Mouse (Mus musculus): ENCODE results near the gene Eml3.
"Not testable (repeated sequence)": the region's sequence is repeated elsewhere in the genome, so short reads cannot be mapped to it uniquely, and the experiment has no call there.

The Eml3 gene

DNA sequence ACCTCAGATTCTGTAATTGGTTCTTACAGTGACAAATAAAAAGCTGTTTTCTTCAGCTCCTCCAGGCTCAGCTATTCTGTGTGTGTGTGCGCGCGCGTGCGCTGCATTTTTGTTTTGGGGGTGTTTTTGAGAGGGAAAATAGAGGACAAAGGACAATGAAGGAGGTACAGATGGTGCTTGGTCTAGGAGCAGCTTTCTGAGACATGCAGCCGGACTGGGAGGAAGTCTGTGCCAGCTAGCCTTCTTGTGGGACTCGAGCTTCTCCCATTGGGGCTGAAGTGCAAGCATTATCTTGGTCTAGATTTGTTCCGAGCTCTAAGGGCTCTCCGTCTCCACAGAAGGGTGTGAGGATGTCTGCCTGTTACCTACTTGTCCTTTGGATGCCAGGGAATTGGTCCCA lies 22.9 kb downstream of the Eml3 start:
- no peak for DNase-seq (ENCODE audit: low spot score)

DNA sequence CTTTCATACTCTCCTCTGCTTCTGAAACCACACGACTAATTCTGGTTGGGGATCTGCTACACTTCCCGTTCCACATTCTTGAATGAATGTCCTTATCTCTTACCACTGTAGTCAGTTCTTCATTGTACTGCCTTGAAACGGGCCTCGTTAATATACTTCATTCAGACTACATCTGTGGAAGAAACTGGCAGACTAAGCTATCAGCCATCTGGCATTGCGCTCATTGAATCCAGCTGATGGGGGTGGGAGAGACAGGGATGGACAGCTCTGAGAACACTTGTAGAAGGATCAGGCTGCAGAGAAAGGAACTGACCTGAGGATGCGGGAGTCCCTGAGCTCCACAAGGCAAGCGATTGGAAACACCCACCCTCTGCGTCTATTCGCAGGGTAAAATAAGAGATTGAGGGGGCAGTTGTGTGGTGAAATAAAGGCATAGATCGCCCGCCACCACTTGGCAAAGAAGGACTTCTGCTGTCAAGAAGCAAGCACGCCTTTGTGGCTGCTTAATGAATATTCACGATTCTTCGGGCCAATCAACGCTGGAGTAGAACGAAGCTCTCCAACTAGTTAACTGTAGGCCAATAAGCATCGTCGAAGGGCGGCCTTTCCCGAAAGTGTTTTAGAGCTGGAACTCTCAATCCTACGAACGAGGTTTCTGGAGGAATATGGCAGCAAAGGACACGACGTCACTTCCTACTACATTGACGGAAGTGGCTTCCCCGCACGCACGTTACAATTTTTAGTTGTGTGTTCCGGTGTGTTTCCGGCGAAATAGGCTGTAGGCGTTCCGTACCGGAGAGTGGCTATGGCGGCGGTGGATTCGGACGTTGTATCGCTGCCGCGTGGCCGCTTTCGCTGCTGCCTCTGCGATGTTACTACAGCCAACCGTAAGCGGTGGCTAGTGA lies 24.0 kb downstream of the Eml3 start, which contains the start of gene Tut1:
Gene Tut1 (plus strand): TSS at position 713 of the 905 bp plus-strand sequence.
- DNase-seq (ENCODE audit: low spot score) = peak; percentile 78

DNA sequence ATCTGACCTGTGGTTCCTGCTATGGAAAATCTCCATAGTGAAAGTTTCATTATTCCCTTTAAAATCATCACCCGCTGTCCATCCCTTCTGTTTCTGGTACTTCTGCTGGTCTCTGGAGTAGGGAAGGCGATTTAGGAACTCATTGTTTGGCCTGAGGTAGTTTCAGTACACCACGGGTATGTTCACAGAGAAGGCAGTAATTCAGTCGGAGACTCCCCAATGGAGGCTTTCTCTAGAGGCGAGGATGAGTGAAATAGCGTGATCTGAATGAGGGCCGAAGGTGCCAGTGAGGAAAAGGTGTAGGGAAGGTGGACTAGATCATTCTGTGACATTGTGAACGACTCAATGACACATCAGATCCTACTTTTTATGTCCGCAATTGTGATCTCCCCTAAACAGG lies 24.8 kb downstream of the Eml3 start:
- DNase-seq (ENCODE audit: low spot score) = no peak

DNA sequence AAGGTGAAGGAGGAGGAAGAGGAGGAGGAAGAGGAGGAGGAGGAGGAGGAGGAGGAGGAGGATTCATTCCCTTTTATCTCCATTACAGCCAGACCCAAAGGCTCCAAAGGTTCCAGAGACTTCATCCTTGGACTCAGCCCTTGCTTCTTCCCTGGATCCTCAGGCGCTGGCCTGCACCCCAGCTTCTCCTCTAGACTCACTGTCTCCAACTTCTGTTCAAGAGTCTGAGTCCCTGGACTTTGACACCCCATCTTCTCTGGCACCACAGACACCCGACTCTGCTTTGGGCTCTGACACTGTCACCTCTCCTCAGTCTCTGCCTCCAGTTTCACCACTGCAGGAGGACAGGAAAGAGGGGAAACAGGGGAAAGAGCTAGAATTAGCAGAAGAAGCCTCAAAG lies 32.9 kb downstream of the Eml3 start:
- DNase-seq (ENCODE audit: low spot score) = no peak

DNA sequence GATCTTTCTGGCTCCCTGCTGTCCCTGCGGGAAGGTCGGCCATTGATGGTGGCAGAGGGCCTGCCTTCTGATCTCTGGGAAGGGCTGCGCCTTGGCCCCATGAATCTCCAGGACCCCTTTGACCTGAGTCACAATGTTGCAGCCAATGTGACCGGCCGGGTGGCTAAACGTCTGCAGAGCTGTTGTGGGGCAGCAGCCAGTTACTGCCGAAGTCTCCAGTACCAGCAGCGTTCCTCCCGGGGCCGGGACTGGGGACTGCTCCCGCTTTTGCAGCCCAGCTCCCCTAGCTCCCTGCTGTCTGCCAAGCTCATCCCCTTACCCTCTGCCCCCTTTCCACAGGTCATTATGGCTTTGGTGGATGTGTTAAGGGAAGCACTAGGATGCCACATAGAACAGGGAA lies 35.7 kb downstream of the Eml3 start:
- DNase-seq (ENCODE audit: low spot score) = no peak

DNA sequence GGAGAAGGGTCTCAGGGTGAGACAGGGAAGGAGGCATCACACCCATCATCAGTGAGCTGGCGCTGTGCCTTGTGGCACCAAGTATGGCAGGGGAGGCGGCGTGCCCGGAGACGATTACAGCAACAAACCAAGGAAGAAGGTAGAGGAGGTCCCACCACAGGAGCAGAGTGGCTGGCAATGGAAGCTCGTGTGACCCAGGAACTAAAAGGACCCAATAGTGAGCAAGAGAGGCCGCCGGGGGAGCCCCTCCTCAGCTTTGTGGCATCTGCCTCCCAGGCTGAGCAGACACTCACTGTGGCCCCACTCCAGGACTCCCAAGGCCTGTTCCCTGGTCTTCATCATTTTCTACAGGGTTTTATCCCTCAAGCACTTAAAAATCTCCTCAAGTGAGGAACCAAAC lies 36.4 kb downstream of the Eml3 start:
- DNase-seq (ENCODE audit: low spot score) = no peak

DNA sequence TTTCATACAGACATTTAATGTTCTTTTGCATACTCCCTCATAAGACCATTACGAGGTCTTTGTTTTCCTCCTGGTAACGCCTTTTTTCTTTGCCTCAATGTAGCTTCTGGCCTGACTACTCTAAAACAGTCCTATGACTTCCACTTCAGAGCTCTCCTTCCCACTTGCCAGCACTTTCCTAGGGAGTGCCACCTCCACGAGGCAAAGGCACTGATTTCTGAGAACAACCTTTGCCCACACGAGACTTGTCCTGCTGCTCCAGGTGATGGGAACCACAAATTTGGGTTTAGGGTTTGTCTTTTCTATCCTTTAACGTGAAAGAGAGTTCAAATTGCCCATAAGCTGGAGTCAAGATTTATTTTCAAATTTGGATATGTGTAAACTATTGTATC lies 36.8 kb downstream of the Eml3 start:
- no peak for DNase-seq (ENCODE audit: low spot score)

DNA sequence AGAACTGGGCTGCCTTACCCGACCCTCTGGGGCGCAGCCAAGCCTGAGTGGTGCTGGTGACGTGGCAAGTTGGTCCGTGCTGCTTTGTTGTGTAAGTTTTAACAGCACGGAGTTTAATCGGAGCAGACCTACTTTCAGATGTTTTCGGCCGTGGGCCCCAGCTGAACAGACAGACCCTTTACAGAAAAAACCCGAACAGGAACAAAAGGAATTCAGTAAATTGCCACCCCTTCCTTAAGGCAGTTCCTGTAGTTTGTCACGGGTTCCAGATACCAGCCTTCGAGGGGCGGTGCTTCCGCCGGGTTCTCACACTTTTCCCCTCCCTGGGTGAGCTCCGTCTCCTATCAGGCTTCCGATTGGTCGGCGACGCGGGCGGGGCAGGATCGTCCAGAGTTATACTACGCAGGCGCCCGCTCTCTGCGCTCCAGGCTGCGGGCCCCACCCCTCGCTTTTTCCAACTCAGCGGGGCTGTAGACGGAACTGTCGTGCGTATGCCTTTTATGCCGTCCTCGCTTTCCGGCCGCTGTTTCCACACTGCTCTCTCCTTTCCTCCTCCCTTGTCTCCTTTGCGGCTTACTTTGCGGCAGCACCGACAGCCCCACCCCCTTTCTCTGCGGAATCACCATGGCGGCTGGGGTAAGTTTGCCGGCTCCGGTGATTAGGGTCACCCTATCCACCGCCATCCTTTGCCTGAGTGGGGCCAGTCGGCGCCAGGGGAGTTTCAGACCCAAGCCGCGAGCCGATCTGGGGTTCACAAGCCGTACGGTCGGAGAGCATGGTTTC lies 37.4 kb downstream of the Eml3 start, which contains the start of gene Eef1g:
Gene Eef1g (plus strand): TSS at position 452 of the 783 bp plus-strand sequence.
- DNase-seq (ENCODE audit: low spot score) = peak; percentile 85

DNA sequence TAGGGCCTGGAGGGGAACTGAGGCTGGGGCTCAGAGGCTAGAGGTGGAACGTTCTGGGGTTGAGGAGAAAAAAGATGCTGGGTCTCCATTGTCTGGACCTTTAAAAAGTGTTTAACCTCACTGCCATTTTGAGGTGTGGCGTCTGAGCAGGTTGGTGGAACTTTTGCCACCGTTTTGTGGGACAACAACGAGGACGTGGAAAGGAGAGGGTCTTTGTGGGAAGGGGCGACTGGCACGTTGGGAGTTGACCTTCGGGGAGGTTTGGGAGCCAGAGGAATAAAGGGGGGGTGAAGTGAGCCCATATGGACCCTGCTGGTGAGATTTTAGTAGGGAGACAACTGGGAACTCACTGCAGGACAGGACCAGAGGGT lies 38.0 kb downstream of the Eml3 start:
- no peak for DNase-seq (ENCODE audit: low spot score)

DNA sequence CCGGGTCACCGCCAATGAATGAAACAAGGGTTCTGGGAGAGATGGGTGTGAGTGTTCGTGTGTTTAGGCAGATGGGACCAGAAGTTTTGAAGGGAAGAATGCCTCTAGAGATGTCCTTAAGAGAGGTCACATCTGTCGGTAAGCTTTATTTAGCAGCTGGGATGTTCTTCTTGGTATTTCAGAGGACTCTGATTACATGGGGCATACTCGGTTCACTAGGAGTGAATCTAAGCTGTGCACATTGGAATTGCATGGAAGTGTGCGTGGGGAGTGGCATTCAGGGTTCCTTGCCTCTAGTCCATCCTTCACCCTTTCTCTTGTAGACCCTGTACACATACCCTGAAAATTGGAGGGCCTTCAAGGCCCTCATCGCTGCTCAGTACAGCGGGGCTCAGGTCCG lies 38.5 kb downstream of the Eml3 start:
- no peak for DNase-seq (ENCODE audit: low spot score)

DNA sequence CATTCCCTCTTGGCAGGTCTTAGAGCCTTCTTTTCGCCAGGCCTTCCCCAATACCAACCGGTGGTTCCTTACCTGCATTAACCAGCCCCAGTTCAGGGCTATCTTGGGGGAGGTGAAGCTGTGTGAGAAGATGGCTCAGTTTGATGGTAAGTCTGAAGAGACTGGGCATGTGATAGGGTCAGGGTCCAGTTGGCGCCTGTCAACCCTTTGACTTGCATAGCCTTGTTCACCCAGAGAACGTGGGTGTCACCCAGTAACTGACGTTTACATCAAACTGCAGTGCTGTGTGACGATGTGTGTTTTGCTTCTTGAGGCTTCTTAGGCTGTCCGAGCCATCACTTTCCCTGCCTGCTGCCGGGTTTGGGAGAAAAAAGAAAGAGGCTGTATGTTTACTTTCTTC lies 43.1 kb downstream of the Eml3 start:
- not testable (repeated sequence) for DNase-seq (ENCODE audit: low spot score)

DNA sequence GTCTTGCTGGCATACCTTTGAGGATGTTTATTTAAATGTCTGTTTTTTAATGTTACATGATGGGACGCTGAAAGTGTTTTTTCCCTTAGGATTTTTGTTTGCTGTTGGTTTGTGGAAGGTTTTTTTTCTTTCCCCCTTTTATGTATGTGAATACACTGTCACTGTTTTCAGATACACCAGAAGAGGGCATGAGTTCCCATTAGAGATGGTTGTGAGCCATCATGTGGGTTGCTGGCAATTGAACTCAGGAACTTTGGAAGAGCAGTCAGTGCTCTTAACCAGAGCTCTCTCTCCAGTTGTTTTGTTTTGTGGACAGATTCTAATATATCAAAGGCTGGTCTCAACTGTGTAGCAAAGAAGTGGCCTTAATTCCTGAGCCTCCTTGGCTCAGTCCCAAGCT lies 45.3 kb downstream of the Eml3 start:
- no peak for DNase-seq (ENCODE audit: low spot score)

DNA sequence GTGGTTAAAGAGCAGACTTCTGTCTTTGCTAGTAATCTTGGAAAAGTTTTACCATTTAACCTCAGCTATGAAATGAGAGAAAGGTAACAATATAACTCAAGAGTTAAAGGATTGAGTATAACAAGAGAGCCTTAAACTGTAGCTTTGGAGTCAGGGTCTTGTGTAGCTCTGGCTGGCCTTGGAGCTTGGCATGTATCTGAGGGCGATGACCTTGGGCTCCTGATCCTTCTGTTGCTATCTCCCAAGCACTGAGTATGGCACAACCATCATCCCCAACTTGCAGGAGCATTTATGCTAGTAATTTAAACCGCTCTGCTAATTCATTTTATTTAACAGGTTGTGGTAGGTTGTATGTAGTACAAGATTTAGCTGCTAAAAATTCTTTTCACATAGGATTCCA lies 46.1 kb downstream of the Eml3 start:
- no peak for DNase-seq (ENCODE audit: low spot score)

DNA sequence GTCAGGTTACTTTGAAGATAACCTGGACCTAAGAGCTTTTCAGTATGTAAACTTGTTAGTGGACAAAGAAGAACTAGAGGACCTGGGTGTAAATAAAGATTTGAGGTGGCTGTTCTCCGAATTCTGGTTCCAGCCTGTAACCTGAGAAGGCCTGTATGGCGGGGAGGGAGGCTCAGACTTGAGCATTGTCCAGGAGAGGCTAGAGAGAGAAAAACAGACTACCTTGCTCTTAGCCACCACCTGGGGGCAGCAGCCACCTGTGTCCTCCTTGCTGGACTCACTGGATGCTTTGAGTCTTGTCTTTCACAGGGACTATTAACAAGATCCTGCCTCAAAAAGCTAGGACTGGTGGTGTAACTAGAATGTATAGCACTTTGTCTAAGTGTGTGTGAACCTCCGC lies 47.2 kb downstream of the Eml3 start:
- DNase-seq (ENCODE audit: low spot score) = no peak

DNA sequence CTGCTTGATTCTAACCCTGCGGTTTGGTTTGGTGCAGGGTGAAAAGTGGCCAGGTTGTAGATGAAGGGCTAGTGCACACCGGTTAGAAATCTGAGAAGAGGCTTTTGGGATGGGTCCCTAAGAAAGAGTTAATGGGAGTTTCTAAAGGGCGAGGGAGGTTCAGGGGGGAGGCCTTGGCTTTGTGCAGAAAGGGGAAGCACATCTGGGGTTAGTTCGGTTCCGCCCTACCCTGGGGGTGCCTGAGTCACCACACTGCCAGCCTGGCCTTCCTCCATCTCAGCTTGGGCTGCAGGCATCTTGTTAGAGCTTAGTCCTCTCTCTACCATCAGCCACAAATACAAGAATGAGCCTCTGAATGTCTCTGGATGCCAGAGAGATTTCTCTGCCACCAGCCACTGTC lies 51.4 kb downstream of the Eml3 start:
- DNase-seq (ENCODE audit: low spot score) = no peak

DNA sequence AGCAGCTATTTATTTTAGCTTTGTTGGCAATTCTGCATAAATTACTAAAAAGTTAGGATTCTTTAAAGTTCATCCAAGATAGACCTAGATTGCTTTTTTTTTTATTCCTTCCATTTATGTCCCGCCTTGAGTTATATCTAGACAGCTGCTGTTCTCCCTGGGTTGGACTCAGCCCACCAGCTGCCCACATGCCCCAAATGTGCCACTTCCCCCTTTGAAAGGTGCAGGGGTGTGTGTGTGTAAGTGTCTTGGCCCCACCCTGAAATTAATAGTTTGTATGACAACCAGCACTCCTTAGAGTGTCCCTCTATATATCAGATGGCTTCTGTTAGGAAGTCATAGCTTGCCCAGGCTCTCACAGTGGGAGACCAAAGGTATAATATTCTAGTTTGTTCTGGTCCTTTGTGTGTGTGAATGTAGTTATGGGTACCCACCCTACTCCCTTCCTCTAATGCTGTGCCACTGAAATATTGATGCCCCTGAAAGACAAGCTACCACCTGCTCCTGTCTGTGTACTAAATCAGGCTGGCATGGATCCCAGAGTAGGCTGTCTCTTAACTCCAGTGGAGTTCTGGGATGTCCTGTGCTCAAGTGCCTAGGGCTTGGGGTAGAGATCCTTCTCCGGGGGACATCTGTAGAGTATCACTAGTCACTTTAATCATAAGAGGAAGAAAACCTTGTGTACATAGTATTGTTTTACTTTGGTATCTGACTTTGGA lies 52.3 kb downstream of the Eml3 start:
- DNase-seq (ENCODE audit: low spot score) = no peak

DNA sequence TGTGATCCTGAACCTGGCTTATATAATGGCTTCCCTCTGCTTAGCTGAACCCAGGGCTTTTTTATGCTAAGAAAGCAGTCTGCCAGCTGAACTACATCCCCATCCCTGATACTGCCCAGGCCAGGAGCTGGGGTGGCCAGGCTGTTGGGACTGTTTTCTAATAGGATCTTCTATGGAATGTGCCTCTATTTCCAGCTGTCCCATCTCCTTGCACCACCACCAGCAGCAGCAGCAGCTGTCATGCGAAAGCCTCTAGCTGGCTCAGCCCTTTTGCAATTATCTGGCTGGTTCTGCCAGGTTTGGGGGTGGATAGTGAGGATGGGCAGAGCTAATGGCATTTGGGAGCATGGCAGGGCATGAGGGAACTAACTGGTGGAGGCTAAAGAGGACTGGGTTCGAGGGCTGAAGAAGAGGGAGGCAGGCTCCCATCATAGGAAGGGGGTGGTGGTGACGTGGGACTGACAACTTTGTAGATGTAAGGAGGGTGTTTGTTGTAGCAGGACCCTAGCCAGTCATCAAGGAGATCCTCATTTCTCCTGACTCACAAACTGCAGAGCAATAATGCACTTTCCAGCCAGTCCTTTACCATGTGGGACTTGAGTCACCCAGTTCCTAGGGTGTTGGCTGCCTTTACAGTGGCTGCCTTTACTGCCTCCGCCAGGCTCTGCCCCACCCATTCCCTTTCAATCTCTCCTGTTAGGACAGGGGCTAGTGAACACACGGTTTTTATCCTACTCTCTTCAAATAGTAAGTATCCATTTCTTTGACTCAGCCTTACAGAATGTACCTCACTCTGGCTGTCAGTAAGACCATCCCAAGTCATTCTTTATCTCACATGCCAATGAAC lies 53.2 kb downstream of the Eml3 start:
- DNase-seq (ENCODE audit: low spot score) = no peak

DNA sequence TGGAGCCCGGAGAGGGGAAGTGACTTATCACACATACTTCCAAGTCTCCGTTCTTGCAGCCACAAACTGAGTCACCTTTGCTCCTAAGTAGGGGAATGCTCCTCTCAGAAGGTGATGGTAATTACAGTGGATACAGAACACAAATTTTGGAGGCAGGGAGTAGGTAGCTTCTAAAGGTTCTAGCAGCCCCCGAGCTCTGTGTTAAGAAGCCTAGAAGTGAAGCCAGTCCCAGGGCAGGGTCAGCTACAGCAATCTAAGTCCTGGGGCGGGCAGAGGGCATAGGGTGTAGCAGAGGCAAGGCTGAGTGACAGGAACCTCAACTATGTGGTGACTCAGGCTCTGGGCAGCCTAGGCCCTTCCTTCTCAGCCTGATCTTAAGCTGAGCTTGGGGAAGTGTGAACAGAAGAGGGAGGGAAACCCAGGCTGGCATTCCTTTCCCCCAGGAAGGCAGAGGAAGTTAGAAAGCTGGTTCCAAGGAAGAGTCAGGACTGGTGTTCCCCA lies 53.8 kb downstream of the Eml3 start:
- DNase-seq (ENCODE audit: low spot score) = no peak

DNA sequence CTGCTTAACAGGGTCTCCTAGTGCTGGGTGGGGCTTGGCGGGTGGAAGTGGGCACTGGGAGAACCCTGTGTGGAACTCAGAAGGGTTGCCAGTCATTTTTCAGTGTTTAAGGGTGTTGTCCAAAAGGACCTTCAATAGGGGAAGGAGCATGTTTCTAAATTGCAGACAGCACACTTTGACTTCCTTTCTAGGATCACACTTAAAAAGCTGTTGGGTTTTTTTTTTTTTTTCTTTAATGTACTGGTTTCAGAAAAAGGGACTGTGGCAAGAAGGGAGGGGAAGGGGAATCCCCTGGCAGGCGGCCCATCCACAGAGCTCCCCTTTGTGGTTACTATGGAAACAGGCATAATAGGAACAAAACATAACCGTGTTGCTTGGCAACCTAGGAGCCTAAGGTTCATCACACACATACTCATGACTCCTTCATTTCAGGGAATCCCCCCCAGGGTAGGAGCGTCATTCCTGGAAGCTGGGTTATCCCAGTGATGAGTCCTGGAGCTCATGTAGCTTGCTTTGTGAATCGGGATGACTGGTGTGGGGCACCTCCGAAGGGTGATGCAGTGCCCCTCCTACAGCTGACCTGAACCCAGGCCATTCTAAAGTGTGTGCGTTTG lies 55.0 kb downstream of the Eml3 start:
- DNase-seq (ENCODE audit: low spot score) = no peak

DNA sequence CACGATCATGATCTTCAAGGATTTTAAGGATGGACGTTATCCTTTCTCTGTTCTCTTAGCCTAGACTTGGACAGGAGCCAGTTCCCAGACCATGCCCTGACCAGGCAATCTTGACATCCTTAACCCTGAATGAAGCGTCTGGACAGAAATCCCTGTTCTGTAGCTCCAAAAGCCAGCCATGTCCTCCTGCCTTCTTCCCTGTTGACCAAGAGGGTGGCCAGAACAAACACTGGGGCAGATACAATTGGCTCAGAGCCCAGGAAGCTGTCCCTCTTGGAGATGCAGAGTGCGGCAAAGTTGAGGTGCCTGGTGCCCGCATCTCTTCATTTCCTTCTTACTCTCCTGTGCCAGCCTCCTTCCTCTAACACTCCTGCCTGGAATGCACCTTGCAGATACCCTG lies 56.5 kb downstream of the Eml3 start:
- no peak for DNase-seq (ENCODE audit: low spot score)

DNA sequence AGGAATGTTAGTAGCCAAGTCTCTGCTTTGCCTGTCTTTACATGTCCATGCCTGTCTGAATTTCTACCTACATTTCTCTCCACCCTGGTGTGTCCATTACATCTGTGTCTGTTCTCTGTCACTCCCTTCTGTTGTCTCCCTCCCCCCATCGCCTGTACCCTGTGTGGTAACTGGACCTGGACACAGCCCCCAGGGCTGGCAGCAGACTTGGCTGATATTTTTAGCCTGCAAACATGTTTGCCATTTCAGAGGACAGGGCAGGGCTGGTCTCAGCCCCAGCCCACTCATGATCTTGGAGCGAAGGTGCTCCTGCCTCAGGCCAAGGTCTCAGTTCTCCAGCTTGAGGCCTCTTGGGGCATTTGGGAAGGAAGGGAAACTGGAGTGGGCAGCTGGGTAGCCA lies 58.5 kb downstream of the Eml3 start:
- no peak for DNase-seq (ENCODE audit: low spot score)
